Mouse (Mus musculus) layer of hippocampus, postnatal 14 days (tissue): ENCODE measurements around the gene Pan2. TPM values are rescaled to one million over a fixed set of nuclear protein-coding genes. Genes with fewer than 3 reads are reported as not detected.

Experiments used
- DNase-seq, 2 experiments: peaks; one replicate each; pipeline ENCODE4 v3.0.0; 2021 to 2022; ENCODE audit warnings: low spot score in 2 of 2, mixed read lengths in 1 of 2
- total RNA-seq, 2 experiments: library from RNA; stranded (reverse); gene quantifications; 2 replicates each; pipeline ENCODE4 v1.2.3; 2021

Gene Pan2
- total RNA-seq, 2 experiments from 2014 or later = 15.1 to 15.4 TPM

- DNase-seq = no peak
These were observed 20.2 kb upstream of the Pan2 start for GRCm38 (mm10) chr10:128282886-128283450.

GRCm38 (mm10) chr10:128283604-128284579, 19.2 kb upstream of the Pan2 start:
- peak; percentile 48 to 69 for DNase-seq

- peak in 1 of 2 experiments; percentile 53 for DNase-seq
These were observed 12.5 kb upstream of the Pan2 start for GRCm38 (mm10) chr10:128290594-128290993.

GRCm38 (mm10) chr10:128296370-128297090, 6.6 kb upstream of the Pan2 start:
- no peak for DNase-seq

- DNase-seq = no peak
These were observed 5.9 kb upstream of the Pan2 start for GRCm38 (mm10) chr10:128297221-128297620.

GRCm38 (mm10) chr10:128297622-128298021, 5.5 kb upstream of the Pan2 start:
- no peak for DNase-seq

- DNase-seq = no peak
These were observed 4.9 kb upstream of the Pan2 start for GRCm38 (mm10) chr10:128298243-128298642.

- DNase-seq = no peak
These were observed 4.4 kb upstream of the Pan2 start, which contains the start of gene Il23a for GRCm38 (mm10) chr10:128298702-128299171. TSS of gene Il23a (minus strand) at chr10:128298752.

- no peak for DNase-seq
These were observed 778 bp upstream of the Pan2 start for GRCm38 (mm10) chr10:128302357-128302756.

- no peak for DNase-seq
These were observed 380 bp upstream of the Pan2 start for GRCm38 (mm10) chr10:128302785-128303125.

- DNase-seq = no peak
These were observed 6.5 kb downstream of the Pan2 start for GRCm38 (mm10) chr10:128309654-128310053.

- DNase-seq = no peak
These were observed 7.0 kb downstream of the Pan2 start for GRCm38 (mm10) chr10:128310177-128310576.

GRCm38 (mm10) chr10:128310902-128311301, 7.8 kb downstream of the Pan2 start:
- no peak for DNase-seq

- no peak for DNase-seq
These were observed 12.4 kb downstream of the Pan2 start for GRCm38 (mm10) chr10:128315578-128315977.

GRCm38 (mm10) chr10:128321641-128322040, 18.5 kb downstream of the Pan2 start:
- no peak for DNase-seq

- peak; percentile 89 to 91 for DNase-seq
These were observed 19.3 kb downstream of the Pan2 start, which contains the start of gene Cnpy2 for GRCm38 (mm10) chr10:128322141-128323108. TSS of gene Cnpy2 (plus strand) at chr10:128322459.

- no peak for DNase-seq
These were observed 20.4 kb downstream of the Pan2 start for GRCm38 (mm10) chr10:128323516-128323915.

- no peak for DNase-seq
These were observed 23.7 kb downstream of the Pan2 start for GRCm38 (mm10) chr10:128326825-128327224.

GRCm38 (mm10) chr10:128327610-128328009, 24.5 kb downstream of the Pan2 start:
- DNase-seq = no peak
